Mouse (Mus musculus) heart, postnatal 0 days (tissue): Measurements from ENCODE around the gene Mapt.

Experiments used
- CTCF ChIP-seq: IDR thresholded peaks from 2 replicates; pipeline ENCODE4 v1.5.1; 2016; ENCODE audit warnings: antibody characterized with exemption, control low read depth, low read depth
- EP300 ChIP-seq: IDR thresholded peaks from 2 replicates; pipeline ENCODE4 v1.6.1; 2016; ENCODE audit warnings: antibody characterized with exemption, low read depth

DNA sequence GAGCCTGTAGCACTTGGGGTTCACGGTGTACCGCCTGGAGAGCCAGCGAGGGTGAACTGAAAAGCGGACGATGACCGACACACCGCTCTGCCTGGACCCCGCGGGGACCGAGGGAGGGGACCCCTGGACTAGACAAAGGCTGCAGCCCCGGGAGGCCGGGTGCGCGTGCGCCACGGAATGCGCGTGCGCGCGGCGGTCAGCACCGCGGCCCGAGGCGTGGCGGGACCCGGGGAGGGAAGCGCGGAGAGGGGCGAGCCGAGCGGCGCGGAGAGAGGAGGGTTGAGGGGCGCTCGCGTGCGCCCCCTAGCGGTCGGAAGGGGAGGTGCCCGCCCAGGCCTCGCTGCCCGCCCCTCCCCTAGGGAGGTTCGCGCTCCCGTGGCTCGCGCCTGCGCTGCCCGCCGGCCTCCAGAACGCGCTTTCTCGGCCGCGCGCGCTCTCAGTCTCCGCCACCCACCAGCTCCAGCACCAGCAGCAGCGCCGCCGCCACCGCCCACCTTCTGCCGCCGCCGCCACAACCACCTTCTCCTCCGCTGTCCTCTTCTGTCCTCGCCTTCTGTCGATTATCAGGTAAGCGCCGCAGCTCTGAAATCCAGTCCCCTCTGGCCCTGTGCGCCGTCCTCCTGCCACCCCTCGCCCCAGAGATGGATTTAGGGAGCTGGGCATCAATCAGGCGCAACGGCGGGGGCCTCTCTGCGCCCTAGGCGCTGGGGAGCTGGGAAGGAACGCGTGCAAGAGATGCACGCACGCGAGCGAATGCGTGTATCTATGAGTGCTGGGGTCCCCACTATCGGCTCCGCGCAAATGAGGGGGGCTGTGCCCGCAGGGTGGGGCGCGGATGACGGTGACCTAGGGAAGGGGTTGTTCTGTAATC is at the start of gene Mapt:
- peak; percentile 77 for TF ChIP-seq CTCF
- peak; percentile 23; the same call in 1 of the 2 replicates for TF ChIP-seq EP300
